Mouse (Mus musculus) MEL (cell line): ENCODE results near the gene Spred1. TPM values are rescaled to one million over a fixed set of nuclear protein-coding genes. Genes with fewer than 3 reads are reported as not detected.

Experiments
- DNase-seq: peaks from one replicate; pipeline ENCODE4 v3.0.0; 2011; ENCODE audit warnings: low read depth, low spot score
- H3K27ac ChIP-seq: 2 replicates; pipeline ENCODE4 v1.5.1; 2012; ENCODE audit warnings: low read depth, mild to moderate bottlenecking, control low read depth, low read length, moderate library complexity; ENCODE audit not compliant: control insufficient read depth
- H3K27me3 ChIP-seq, 2 experiments: fragments of 150-350 bp in 1 of 2; sonication (generic) in 1 of 2; 2 replicates each; pipeline ENCODE4 v1.6.1; 2012; ENCODE audit warnings: low read length in 2 of 2, mild to moderate bottlenecking in 2 of 2, improper control_type of control experiment in 1 of 2, moderate library complexity in 1 of 2; ENCODE audit not compliant: insufficient read depth in 2 of 2, control insufficient read depth in 1 of 2
- H3K36me3 ChIP-seq, 2 experiments: 2 replicates each; pipeline ENCODE4 v1.6.1; 2012 to 2014; ENCODE audit warnings: low read length in 2 of 2, improper control_type of control experiment in 1 of 2, inconsistent platforms in 1 of 2, mild to moderate bottlenecking in 1 of 2; ENCODE audit not compliant: insufficient read depth in 2 of 2, control insufficient read depth in 1 of 2
- H3K4me1 ChIP-seq, 2 experiments: fragments of 150-350 bp in 1 of 2; sonication (generic) in 1 of 2; 2 replicates each; pipeline ENCODE4 v1.6.1; 2012; ENCODE audit warnings: low read length in 2 of 2, improper control_type of control experiment in 1 of 2, mild to moderate bottlenecking in 1 of 2; ENCODE audit not compliant: insufficient read depth in 2 of 2, control insufficient read depth in 1 of 2
- H3K4me3 ChIP-seq, 2 experiments: fragments of 150-350 bp in 1 of 2; sonication (generic) in 1 of 2; 2 replicates each; pipeline ENCODE4 v1.5.1; 2012; ENCODE audit warnings: low read depth in 2 of 2, low read length in 2 of 2, mild to moderate bottlenecking in 2 of 2, moderate library complexity in 2 of 2, control low read depth in 1 of 2, improper control_type of control experiment in 1 of 2; ENCODE audit not compliant: control insufficient read depth in 1 of 2, insufficient read depth in 1 of 2
- H3K79me2 ChIP-seq: 2 replicates; pipeline ENCODE4 v1.6.1; 2012; ENCODE audit warnings: mild to moderate bottlenecking, low read length, moderate library complexity; ENCODE audit not compliant: control insufficient read depth, poor library complexity, insufficient read depth
- H3K9ac ChIP-seq: 2 replicates; pipeline ENCODE4 v1.6.1; 2012; ENCODE audit warnings: low read depth, mild to moderate bottlenecking, control low read depth, low read length, moderate library complexity; ENCODE audit not compliant: control insufficient read depth, poor library complexity, severe bottlenecking
- H3K9me3 ChIP-seq: fragments of 150-350 bp; sonication (generic); replicated peaks from 2 replicates; pipeline ENCODE4 v1.6.1; 2012; ENCODE audit warnings: mild to moderate bottlenecking, low read length, improper control_type of control experiment, moderate library complexity; ENCODE audit not compliant: insufficient read depth
- ETS1 ChIP-seq: IDR thresholded peaks from 2 replicates; pipeline ENCODE4 v1.6.1; 2012; ENCODE audit warnings: low read depth, mild to moderate bottlenecking, inconsistent platforms, low read length, improper control_type of control experiment, moderate library complexity
- HCFC1 ChIP-seq: IDR thresholded peaks from 2 replicates; pipeline ENCODE4 v1.6.1; 2012; ENCODE audit warnings: low read depth, mild to moderate bottlenecking, inconsistent platforms, low read length, improper control_type of control experiment, moderate library complexity
- KAT2A ChIP-seq: conservative IDR thresholded peaks from 2 replicates; pipeline ENCODE4 v1.6.1; 2012; ENCODE audit warnings: low read depth, low read length, improper control_type of control experiment, inconsistent platforms
- MAFK ChIP-seq: IDR thresholded peaks from 2 replicates; pipeline ENCODE4 v1.6.1; 2011; ENCODE audit warnings: low read depth, mild to moderate bottlenecking, low read length, improper control_type of control experiment, borderline replicate concordance
- MAX ChIP-seq: IDR thresholded peaks from 2 replicates; pipeline ENCODE4 v1.6.1; 2011; ENCODE audit warnings: low read length, improper control_type of control experiment
- MXI1 ChIP-seq: IDR thresholded peaks from 2 replicates; pipeline ENCODE4 v1.6.1; 2011; ENCODE audit warnings: mild to moderate bottlenecking, low read depth, low read length, improper control_type of control experiment
- MYC ChIP-seq: IDR thresholded peaks from 2 replicates; pipeline ENCODE4 v1.6.1; 2011; ENCODE audit warnings: low read depth, mild to moderate bottlenecking, low read length, improper control_type of control experiment, moderate library complexity
- NELFE ChIP-seq: IDR thresholded peaks from 2 replicates; pipeline ENCODE4 v1.6.1; 2011; ENCODE audit warnings: low read depth, low read length, improper control_type of control experiment
- POLR2A ChIP-seq, 2 experiments: IDR thresholded peaks; 2 replicates each; pipeline ENCODE4 v1.6.1; 2011 to 2012; ENCODE audit warnings: low read length in 2 of 2, mild to moderate bottlenecking in 2 of 2, control low read depth in 1 of 2, improper control_type of control experiment in 1 of 2, low read depth in 1 of 2, moderate library complexity in 1 of 2; ENCODE audit not compliant: control insufficient read depth in 1 of 2, insufficient read depth in 1 of 2, poor library complexity in 1 of 2
- POLR2AphosphoS2 ChIP-seq: IDR thresholded peaks from 2 replicates; pipeline ENCODE4 v1.6.1; 2011; ENCODE audit warnings: low read length, improper control_type of control experiment
- POLR2AphosphoS5 ChIP-seq: IDR thresholded peaks from 2 replicates; pipeline ENCODE4 v1.6.1; 2012; ENCODE audit warnings: low read depth, borderline replicate concordance, mild to moderate bottlenecking, inconsistent platforms, low read length, moderate library complexity, mixed read lengths
- RAD21 ChIP-seq: IDR thresholded peaks from 2 replicates; pipeline ENCODE4 v1.6.1; 2011; ENCODE audit warnings: mild to moderate bottlenecking, low read depth, low read length, improper control_type of control experiment
- TAL1 ChIP-seq: IDR thresholded peaks from 2 replicates; pipeline ENCODE4 v1.6.1; 2012; ENCODE audit warnings: mild to moderate bottlenecking, inconsistent platforms, low read length, moderate library complexity, mixed read lengths
- TCF12 ChIP-seq: IDR thresholded peaks from 2 replicates; pipeline ENCODE4 v1.6.1; 2014; ENCODE audit warnings: low read depth, mild to moderate bottlenecking, inconsistent platforms, low read length, improper control_type of control experiment, moderate library complexity
- USF2 ChIP-seq, 2 experiments: IDR thresholded peaks; 2 replicates each; pipeline ENCODE4 v1.6.1; 2011 to 2012; ENCODE audit warnings: improper control_type of control experiment in 2 of 2, low read length in 2 of 2, borderline replicate concordance in 1 of 2, inconsistent platforms in 1 of 2, low read depth in 1 of 2, mild to moderate bottlenecking in 1 of 2; ENCODE audit not compliant: insufficient read depth in 1 of 2
- ZC3H11A ChIP-seq: IDR thresholded peaks from 2 replicates; pipeline ENCODE4 v1.6.1; 2012; ENCODE audit warnings: low read depth, mild to moderate bottlenecking, inconsistent platforms, low read length, improper control_type of control experiment
- ZKSCAN1 ChIP-seq: IDR thresholded peaks from 2 replicates; pipeline ENCODE4 v1.6.1; 2012; ENCODE audit warnings: low read depth, mild to moderate bottlenecking, inconsistent platforms, low read length, improper control_type of control experiment, moderate library complexity
- polyA plus RNA-seq, 2 experiments: library from polyadenylated mRNA; stranded (reverse) in 1 of 2; unstranded in 1 of 2; fragments of >175 nt in 1 of 2; fragments of >200 nt in 1 of 2; gene quantifications; 2 replicates each; pipeline versions ENCODE4 v1.2.1 to v1.2.4; 2012; ENCODE audit warnings: low replicate concordance in 2 of 2, low read depth in 1 of 2; ENCODE audit not compliant: insufficient read length in 2 of 2, insufficient read depth in 1 of 2, missing spikeins in 1 of 2
- total RNA-seq: library from RNA; depleted of rRNA; stranded (reverse); fragments of 300-350 nt; gene quantifications from 2 replicates; pipeline ENCODE4 v1.2.3, GENCODE M21; 2012

The Spred1 gene
- total and polyA plus RNA-seq, 3 experiments: 14.3 to 19.9 TPM; not detected in 1

GRCm38 (mm10) chr2:117204534-117204933 lies 83.4 kb downstream of the Spred1 start:
- Histone ChIP-seq H3K79me2 (no peaks in the 10 kb centered on the region), H3K27me3 (peaks cover 0 to 5% of the 10 kb centered on the region in 2 experiments), H3K27ac (no peak overlapping the region), H3K36me3 (no peaks in the 10 kb centered on the region), H3K9ac (no peak overlapping the region), H3K4me3 (no peak overlapping the region), H3K4me1 (no peaks in the 10 kb centered on the region), H3K9me3 (no peaks in the 10 kb centered on the region)
- TF ChIP-seq KAT2A: no peak
- TF ChIP-seq USF2 (IDR thresholded peaks at IDR 0.05; ENCODE audit: borderline replicate concordance in 1 of 2, insufficient read depth in 1 of 2, low read depth in 1 of 2, low read length in 2 of 2): no peak
- no peak for TF ChIP-seq MAX
- no peak for TF ChIP-seq MXI1
- TF ChIP-seq POLR2A (IDR thresholded peaks at IDR 0.05; ENCODE audit: control insufficient read depth in 1 of 2, insufficient read depth in 1 of 2, low read depth in 1 of 2, low read length in 2 of 2, poor library complexity in 1 of 2): no peak
- TF ChIP-seq MYC: no peak
- TF ChIP-seq TCF12: no peak
- no peak for TF ChIP-seq MAFK
- TF ChIP-seq HCFC1: no peak
- no peak for TF ChIP-seq ETS1
- no peak for TF ChIP-seq POLR2AphosphoS5
- no peak for TF ChIP-seq ZC3H11A
- TF ChIP-seq POLR2AphosphoS2: no peak
- no peak for TF ChIP-seq ZKSCAN1
- no peak for TF ChIP-seq TAL1
- no peak for TF ChIP-seq RAD21
- no peak for DNase-seq

GRCm38 (mm10) chr2:117205066-117205465 lies 83.9 kb downstream of the Spred1 start:
- Histone ChIP-seq H3K9ac (no peak overlapping the region), H3K79me2 (no peaks in the 10 kb centered on the region), H3K27me3 (peaks cover 0 to 3% of the 10 kb centered on the region in 2 experiments), H3K9me3 (no peaks in the 10 kb centered on the region), H3K36me3 (no peaks in the 10 kb centered on the region), H3K4me1 (no peaks in the 10 kb centered on the region), H3K4me3 (no peak overlapping the region), H3K27ac (no peak overlapping the region)
- TF ChIP-seq NELFE (no peak), POLR2AphosphoS5 (no peak), MAX (no peak)
- no peak for DNase-seq
